Mouse (Mus musculus) monocyte, adult 5-6 weeks (primary cell): Measurements from ENCODE around the gene Ppp4r1. TPM values are rescaled to one million over a fixed set of nuclear protein-coding genes. Genes with fewer than 3 reads are reported as not detected.

Source experiments
- ATAC-seq: fragments of 153-309, 156-312 bp; replicated peaks from 2 replicates; pipeline ENCODE4 v1.8.0; 2017; ENCODE audit warnings: mild to moderate bottlenecking; ENCODE audit not compliant: low TSS enrichment, insufficient number of reproducible peaks, severe bottlenecking, poor library complexity, low FRiP score
- total RNA-seq: library from RNA; stranded (forward); fragments of 200-1000, 200-491, 200-594 nt; gene quantifications from 3 replicates; pipeline ENCODE4 v1.2.3, GENCODE M21; 2017

Ppp4r1 gene
- total RNA-seq, 1 experiment from 2014 or later, result 81.9 TPM

GRCm38 (mm10) chr17:65794096-65794850 is 11.9 kb downstream of the Ppp4r1 start:
- no peak for ATAC-seq

GRCm38 (mm10) chr17:65796056-65796455 is 13.7 kb downstream of the Ppp4r1 start:
- no peak for ATAC-seq

GRCm38 (mm10) chr17:65798446-65798845 is 16.1 kb downstream of the Ppp4r1 start:
- ATAC-seq, result no peak

GRCm38 (mm10) chr17:65799353-65799752 is 17.0 kb downstream of the Ppp4r1 start:
- no peak for ATAC-seq

GRCm38 (mm10) chr17:65800451-65800850 is 18.1 kb downstream of the Ppp4r1 start:
- ATAC-seq, result no peak

GRCm38 (mm10) chr17:65802026-65802425 is 19.7 kb downstream of the Ppp4r1 start:
- ATAC-seq, result no peak

- no peak for ATAC-seq
Observed at GRCm38 (mm10) chr17:65805966-65806365, 23.6 kb downstream of the Ppp4r1 start.

- ATAC-seq, result no peak
Observed at GRCm38 (mm10) chr17:65806416-65806815, 24.0 kb downstream of the Ppp4r1 start.

GRCm38 (mm10) chr17:65811032-65811431 is 28.7 kb downstream of the Ppp4r1 start:
- no peak for ATAC-seq

- ATAC-seq, result no peak
Observed at GRCm38 (mm10) chr17:65813763-65814162, 31.4 kb downstream of the Ppp4r1 start.

- ATAC-seq, result no peak
Observed at GRCm38 (mm10) chr17:65820197-65820596, 37.8 kb downstream of the Ppp4r1 start.

GRCm38 (mm10) chr17:65822423-65822822 is 40.0 kb downstream of the Ppp4r1 start:
- no peak for ATAC-seq

- 0 out of 2 replicates have a peak, but pooled peaks have one; percentile 22 for ATAC-seq
Observed at GRCm38 (mm10) chr17:65824246-65824645, 41.9 kb downstream of the Ppp4r1 start.

GRCm38 (mm10) chr17:65826257-65826656 is 43.9 kb downstream of the Ppp4r1 start:
- ATAC-seq, result 0 out of 2 replicates have a peak, but pooled peaks have one; percentile 32

- no peak for ATAC-seq
Observed at GRCm38 (mm10) chr17:65827119-65827840, 44.9 kb downstream of the Ppp4r1 start.

GRCm38 (mm10) chr17:65827904-65828303 is 45.5 kb downstream of the Ppp4r1 start:
- ATAC-seq, result no peak

GRCm38 (mm10) chr17:65828951-65829350 is 46.6 kb downstream of the Ppp4r1 start:
- no peak for ATAC-seq

GRCm38 (mm10) chr17:65830216-65830863 is 48.0 kb downstream of the Ppp4r1 start:
- no peak for ATAC-seq

GRCm38 (mm10) chr17:65833891-65834290 is 51.5 kb downstream of the Ppp4r1 start:
- no peak for ATAC-seq
